Mouse (Mus musculus) lung, adult 18-20 months (tissue): Measurements from ENCODE around the gene Coq8a.

Source experiments
- DNase-seq, 2 experiments: peaks; one replicate each; pipeline ENCODE4 v3.0.0; 2022; ENCODE audit warnings: mixed read lengths in 2 of 2

Gene Coq8a

GRCm38 (mm10) chr1:180173017-180173416 lies 26.4 kb downstream of the Coq8a start:
- DNase-seq, result no peak

- DNase-seq, result no peak
Observed at GRCm38 (mm10) chr1:180172600-180172999, 26.8 kb downstream of the Coq8a start.

- DNase-seq, result no peak
Observed at GRCm38 (mm10) chr1:180171883-180172282, 27.5 kb downstream of the Coq8a start.

- DNase-seq, result no peak
Observed at GRCm38 (mm10) chr1:180170071-180170470, 29.3 kb downstream of the Coq8a start.

GRCm38 (mm10) chr1:180169161-180169560 lies 30.2 kb downstream of the Coq8a start:
- no peak for DNase-seq

GRCm38 (mm10) chr1:180168294-180168693 lies 31.1 kb downstream of the Coq8a start:
- no peak for DNase-seq

GRCm38 (mm10) chr1:180166533-180166932 lies 32.9 kb downstream of the Coq8a start:
- DNase-seq, result no peak

GRCm38 (mm10) chr1:180162986-180163385 lies 36.4 kb downstream of the Coq8a start:
- DNase-seq, result no peak

GRCm38 (mm10) chr1:180161566-180162355 lies 37.6 kb downstream of the Coq8a start:
- no peak for DNase-seq

- no peak for DNase-seq
Observed at GRCm38 (mm10) chr1:180161160-180161559, 38.2 kb downstream of the Coq8a start.

- DNase-seq, result no peak
Observed at GRCm38 (mm10) chr1:180160545-180160944, 38.9 kb downstream of the Coq8a start.

GRCm38 (mm10) chr1:180158648-180159047 lies 40.8 kb downstream of the Coq8a start:
- no peak for DNase-seq

- DNase-seq, result no peak
Observed at GRCm38 (mm10) chr1:180151191-180151590, 48.2 kb downstream of the Coq8a start.

GRCm38 (mm10) chr1:180148563-180148962 lies 50.8 kb downstream of the Coq8a start:
- no peak for DNase-seq

GRCm38 (mm10) chr1:180148036-180148435 lies 51.4 kb downstream of the Coq8a start:
- no peak for DNase-seq

GRCm38 (mm10) chr1:180140970-180141369 lies 58.4 kb downstream of the Coq8a start:
- no peak for DNase-seq

GRCm38 (mm10) chr1:180139158-180139557 lies 60.2 kb downstream of the Coq8a start:
- DNase-seq, result no peak

- no peak for DNase-seq
Observed at GRCm38 (mm10) chr1:180132187-180132586, 67.2 kb downstream of the Coq8a start.

GRCm38 (mm10) chr1:180131402-180131801 lies 68.0 kb downstream of the Coq8a start:
- no peak for DNase-seq

- DNase-seq, result no peak
Observed at GRCm38 (mm10) chr1:180128077-180128792, 71.2 kb downstream of the Coq8a start.

GRCm38 (mm10) chr1:180118233-180118632 lies 81.2 kb downstream of the Coq8a start:
- DNase-seq, result no peak

- DNase-seq, result peak in 1 of 2 experiments; percentile 21
Observed at GRCm38 (mm10) chr1:180116525-180116924, 82.9 kb downstream of the Coq8a start.
